Mouse (Mus musculus): ENCODE data around the gene Pabpn1l. TPM values are rescaled to one million over a fixed set of nuclear protein-coding genes. Genes with fewer than 3 reads are reported as not detected.

Gene Pabpn1l
- total RNA-seq, 1 experiment from 2014 or later: not detected

GRCm38 (mm10) chr8:122623844-122624642 is 1.5 kb upstream of the Pabpn1l start:
- no peak for ATAC-seq (replicated peaks; ENCODE audit: low read depth, poor library complexity, severe bottlenecking)

GRCm38 (mm10) chr8:122620446-122620845 is 2.1 kb downstream of the Pabpn1l start:
- ATAC-seq (replicated peaks; ENCODE audit: low read depth, poor library complexity, severe bottlenecking): no peak

GRCm38 (mm10) chr8:122618660-122619378 is 3.7 kb downstream of the Pabpn1l start:
- ATAC-seq (replicated peaks; ENCODE audit: low read depth, poor library complexity, severe bottlenecking): no peak

GRCm38 (mm10) chr8:122617947-122618546 is 4.5 kb downstream of the Pabpn1l start:
- ATAC-seq (replicated peaks; ENCODE audit: low read depth, poor library complexity, severe bottlenecking): peak; percentile 70

- ATAC-seq (replicated peaks; ENCODE audit: low read depth, poor library complexity, severe bottlenecking): no peak
Measured at GRCm38 (mm10) chr8:122616181-122616905, 6.2 kb downstream of the Pabpn1l start.

GRCm38 (mm10) chr8:122611295-122612133 is 11.0 kb downstream of the Pabpn1l start, which contains the start of the genes Galns and Trappc2l:
Gene Galns, minus strand, starts transcription at chr8:122611463.
Gene Trappc2l, plus strand, starts transcription at chr8:122611640.
- peak; percentile 97 for ATAC-seq (replicated peaks; ENCODE audit: low read depth, poor library complexity, severe bottlenecking)

- peak; percentile 31 for ATAC-seq (replicated peaks; ENCODE audit: low read depth, poor library complexity, severe bottlenecking)
Measured at GRCm38 (mm10) chr8:122610612-122611277, 11.8 kb downstream of the Pabpn1l start.

- no peak for ATAC-seq (replicated peaks; ENCODE audit: low read depth, poor library complexity, severe bottlenecking)
Measured at GRCm38 (mm10) chr8:122610209-122610608, 12.3 kb downstream of the Pabpn1l start.

GRCm38 (mm10) chr8:122606810-122607209 is 15.7 kb downstream of the Pabpn1l start:
- ATAC-seq (replicated peaks; ENCODE audit: low read depth, poor library complexity, severe bottlenecking): no peak

- 0 out of 2 replicates have a peak, but pooled peaks have one; percentile 11 for ATAC-seq (replicated peaks; ENCODE audit: low read depth, poor library complexity, severe bottlenecking)
Measured at GRCm38 (mm10) chr8:122605367-122605766, 17.2 kb downstream of the Pabpn1l start.

GRCm38 (mm10) chr8:122604640-122605039 is 17.9 kb downstream of the Pabpn1l start:
- no peak for ATAC-seq (replicated peaks; ENCODE audit: low read depth, poor library complexity, severe bottlenecking)

GRCm38 (mm10) chr8:122600666-122601065 is 21.9 kb downstream of the Pabpn1l start:
- no peak for ATAC-seq (replicated peaks; ENCODE audit: low read depth, poor library complexity, severe bottlenecking)

- peak; percentile 31 for ATAC-seq (replicated peaks; ENCODE audit: low read depth, poor library complexity, severe bottlenecking)
Measured at GRCm38 (mm10) chr8:122596031-122596430, 26.5 kb downstream of the Pabpn1l start.

- no peak for ATAC-seq (replicated peaks; ENCODE audit: low read depth, poor library complexity, severe bottlenecking)
Measured at GRCm38 (mm10) chr8:122593783-122594507, 28.6 kb downstream of the Pabpn1l start.

GRCm38 (mm10) chr8:122593240-122593639 is 29.3 kb downstream of the Pabpn1l start:
- ATAC-seq (replicated peaks; ENCODE audit: low read depth, poor library complexity, severe bottlenecking): peak; percentile 44

- ATAC-seq (replicated peaks; ENCODE audit: low read depth, poor library complexity, severe bottlenecking): no peak
Measured at GRCm38 (mm10) chr8:122586749-122587148, 35.8 kb downstream of the Pabpn1l start.

- no peak for ATAC-seq (replicated peaks; ENCODE audit: low read depth, poor library complexity, severe bottlenecking)
Measured at GRCm38 (mm10) chr8:122586171-122586570, 36.4 kb downstream of the Pabpn1l start.

- ATAC-seq (replicated peaks; ENCODE audit: low read depth, poor library complexity, severe bottlenecking): no peak
Measured at GRCm38 (mm10) chr8:122585411-122585891, 37.1 kb downstream of the Pabpn1l start.

Data from common myeloid progenitor, adult 5-6 weeks (primary cell).